Mouse (Mus musculus) cerebellum, adult 11-12 months (tissue): ENCODE results near the gene Gm5134.

Experiments
- DNase-seq: peaks from one replicate; pipeline ENCODE4 v3.0.0; 2022

Gene Gm5134

DNA sequence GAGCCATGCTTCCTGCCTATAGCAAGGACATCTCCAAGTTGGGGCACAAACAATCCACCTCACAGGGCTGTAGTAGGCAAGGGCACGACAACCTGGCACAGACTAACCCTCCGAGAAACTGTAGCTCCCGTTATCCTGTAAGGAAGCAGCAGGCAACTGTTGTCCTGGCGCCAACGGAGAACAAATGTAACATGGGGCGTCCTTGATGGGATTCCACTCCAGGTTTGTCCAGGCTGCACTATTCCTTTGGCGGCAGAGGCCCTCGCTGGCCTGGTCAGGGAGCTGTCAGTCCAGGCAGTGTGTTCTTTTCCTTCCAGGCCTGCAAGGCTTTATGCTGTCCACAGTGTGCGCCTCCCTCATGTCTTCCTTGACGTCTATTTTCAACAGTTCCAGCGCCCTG is 41.1 kb downstream of the Gm5134 start:
- DNase-seq: peak; percentile 63

DNA sequence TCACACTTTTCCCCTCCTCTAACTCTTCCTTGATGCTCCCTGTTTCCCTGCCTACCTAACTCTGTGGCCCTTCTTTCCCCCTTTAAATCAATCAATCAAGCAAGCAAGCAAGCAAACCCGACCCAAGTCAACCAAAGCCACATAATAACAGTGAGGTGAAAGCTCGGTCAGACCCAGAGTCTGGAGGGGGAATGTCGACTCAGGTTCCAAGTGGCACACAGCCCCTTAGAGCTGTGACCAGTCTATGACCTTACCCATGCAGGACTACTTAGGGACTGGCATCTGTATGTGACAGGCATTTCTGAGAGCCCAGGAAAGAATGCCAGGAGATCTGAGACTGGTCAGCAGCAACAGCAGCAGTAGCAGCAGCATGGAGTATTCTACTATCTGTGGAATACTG is 42.0 kb downstream of the Gm5134 start:
- DNase-seq: no peak

DNA sequence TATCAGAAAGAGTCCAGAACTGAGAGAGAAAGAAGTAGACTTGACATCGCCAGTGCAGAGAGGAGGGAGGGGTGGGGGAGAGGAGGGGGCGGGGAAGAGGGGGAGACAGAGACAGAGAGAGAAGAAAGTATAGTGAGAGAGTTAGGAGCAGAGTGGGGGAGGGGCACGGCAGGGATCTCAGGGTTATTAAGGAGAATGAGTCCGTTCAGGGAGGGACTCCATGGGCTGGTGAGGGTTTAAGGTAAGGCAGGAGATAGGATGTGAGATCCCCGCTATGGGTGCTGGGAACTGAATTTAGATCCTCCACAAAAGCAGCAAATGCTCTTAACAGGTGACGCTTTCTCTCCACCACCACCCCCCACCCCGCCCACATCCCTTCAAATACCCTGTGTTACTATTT is 46.8 kb downstream of the Gm5134 start:
- DNase-seq: no peak

DNA sequence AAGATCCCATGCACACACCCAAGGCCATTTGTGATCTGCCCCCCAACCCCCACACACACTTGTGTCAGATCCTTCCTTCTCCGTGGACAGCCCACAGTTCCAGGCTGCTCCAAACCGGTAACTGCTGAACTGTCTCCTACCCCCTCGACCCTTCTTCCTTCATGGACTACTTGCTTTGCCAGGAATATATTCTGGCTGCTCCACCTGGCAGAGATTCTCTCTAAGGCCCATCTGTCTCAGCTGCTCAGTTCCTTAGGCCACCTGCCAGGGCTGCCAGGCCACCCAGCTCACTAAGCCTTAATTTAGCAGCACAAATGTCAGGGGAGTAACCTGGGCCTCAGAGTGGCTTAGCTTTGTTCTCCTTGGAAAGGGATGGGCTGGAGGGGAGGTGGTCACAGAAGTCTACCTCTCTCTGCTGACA is 47.8 kb downstream of the Gm5134 start:
- DNase-seq: peak; percentile 90

DNA sequence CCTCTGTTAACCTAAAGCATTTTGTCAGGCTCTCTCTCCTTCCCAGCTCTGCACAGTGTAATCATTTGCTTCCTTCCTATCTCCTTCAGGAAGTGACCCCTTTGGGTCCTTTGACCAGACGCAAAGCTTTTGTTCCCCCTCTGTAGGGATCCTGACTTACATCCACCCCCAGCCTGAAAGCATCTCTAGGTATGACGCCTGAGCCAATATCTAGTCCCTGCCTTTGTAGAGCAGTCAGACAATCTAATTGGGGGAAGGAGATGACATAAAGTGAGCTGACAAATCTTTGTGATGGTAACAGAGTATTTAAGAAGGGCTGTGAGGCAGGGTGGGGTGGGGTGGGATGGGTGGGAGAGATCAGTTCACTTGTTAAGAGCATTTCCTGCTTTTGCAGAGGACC is 48.3 kb downstream of the Gm5134 start:
- no peak for DNase-seq

DNA sequence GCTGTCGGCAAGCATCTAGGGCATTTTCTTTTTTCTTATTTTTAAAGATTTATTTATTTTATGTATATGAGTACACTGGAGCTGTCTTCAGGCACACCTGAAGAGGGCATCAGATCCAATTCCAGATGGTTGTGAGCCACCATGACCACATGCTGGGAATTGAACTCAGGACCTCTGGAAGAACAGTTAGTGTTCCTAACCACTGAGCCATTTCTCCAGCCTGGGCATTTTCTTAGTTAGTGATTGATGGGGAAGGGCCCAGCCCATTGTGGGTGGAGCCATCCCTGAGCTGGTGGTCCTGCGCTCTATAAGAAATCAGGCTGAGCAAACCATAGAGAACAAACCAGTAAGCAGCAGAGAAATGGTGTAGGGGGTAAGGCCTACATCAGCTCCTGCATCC is 48.9 kb downstream of the Gm5134 start:
- no peak for DNase-seq

DNA sequence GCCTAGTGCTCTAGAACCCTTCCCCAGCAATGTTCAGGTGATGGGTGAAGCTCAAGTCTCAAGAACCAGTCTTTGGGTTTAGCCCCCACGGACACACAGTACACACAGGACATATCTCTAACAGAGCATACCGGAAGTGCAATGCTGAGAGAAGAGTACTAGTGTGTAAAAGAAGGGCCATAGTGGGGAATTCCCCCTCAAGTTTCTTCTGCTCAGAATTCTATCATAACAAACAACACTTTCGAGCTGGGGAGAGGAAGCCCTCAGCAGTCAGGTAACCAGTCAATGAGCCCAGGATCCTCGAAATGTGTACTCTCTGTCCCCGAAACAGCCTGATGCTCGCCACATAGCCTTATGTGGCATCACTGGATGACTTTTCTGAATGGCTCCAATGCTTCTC is 52.1 kb downstream of the Gm5134 start:
- DNase-seq: no peak

DNA sequence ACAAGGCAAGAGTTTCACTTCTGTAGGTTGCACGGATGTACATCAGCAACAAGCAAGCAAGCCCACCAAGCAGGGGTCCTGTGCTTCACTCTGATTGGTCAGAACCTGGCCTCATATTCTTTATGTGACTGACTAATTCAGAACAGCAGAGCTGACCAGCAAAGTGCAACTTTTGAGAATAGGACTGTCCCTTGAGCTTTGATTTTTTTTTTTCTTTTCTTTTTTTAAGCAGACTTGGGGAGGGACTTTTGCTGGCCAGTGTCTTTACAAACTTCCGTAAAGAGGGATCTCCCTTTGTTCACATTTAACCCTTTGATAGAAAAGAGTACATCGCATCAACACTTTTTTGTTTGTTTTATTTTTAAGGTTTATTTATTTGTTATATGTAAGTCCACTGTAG is 55.5 kb downstream of the Gm5134 start:
- DNase-seq: no peak

DNA sequence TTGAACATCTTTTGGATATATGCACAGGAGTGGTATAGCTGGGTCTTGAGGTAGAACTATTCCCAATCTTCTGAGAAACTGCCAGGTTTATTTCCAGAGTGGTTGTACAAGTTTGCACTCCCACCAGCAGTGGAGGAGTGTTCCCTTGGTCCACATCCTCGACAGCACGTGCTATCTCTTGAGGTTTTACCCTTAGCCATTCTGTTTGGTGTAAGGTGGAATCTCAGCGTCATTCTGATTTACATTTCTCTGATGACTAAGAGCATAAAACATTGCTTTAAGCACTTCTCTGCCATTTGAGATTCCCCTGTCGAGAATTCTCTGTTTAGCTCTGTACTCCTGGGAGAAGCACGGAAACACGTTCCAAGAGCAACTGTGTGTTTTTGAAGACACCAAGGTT is 58.6 kb downstream of the Gm5134 start:
- DNase-seq: no peak

DNA sequence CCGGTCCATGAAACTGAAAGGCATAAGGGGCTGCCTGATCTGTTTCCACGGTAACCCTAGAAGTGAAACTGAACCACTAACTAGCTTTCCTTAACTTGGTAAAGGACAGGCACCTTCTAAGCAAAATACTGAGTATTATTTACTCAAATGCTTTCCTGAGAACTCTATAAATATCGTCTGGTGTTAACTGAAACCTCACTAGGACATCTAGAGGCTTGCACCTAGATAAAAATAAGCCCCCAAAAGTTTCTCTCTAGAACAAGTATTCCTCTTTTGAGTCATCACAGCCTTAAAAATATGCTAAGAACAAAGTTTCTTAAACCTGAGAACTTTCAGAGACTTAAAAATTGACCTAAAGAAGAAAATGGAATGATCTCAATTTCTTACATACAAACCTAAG is 62.6 kb downstream of the Gm5134 start:
- no peak for DNase-seq

DNA sequence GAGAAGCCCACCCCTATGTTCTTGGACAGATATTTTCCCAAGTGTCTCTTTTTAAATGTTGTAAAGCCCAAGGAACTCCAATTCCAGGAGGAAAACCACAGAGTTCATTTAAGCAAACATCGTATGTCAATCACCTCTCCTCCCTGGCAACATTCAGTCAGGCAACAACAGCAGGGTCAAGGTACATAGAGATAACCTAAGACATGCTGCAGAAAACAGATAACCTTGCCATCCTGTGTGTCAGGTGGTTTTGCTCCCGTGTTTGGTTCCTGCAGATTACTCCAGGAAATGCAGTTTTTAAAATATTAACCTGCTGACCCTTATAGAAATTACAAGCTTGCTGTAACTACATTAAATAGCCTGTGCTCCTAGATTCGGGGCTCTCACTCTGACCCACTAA is 67.4 kb downstream of the Gm5134 start:
- no peak for DNase-seq

DNA sequence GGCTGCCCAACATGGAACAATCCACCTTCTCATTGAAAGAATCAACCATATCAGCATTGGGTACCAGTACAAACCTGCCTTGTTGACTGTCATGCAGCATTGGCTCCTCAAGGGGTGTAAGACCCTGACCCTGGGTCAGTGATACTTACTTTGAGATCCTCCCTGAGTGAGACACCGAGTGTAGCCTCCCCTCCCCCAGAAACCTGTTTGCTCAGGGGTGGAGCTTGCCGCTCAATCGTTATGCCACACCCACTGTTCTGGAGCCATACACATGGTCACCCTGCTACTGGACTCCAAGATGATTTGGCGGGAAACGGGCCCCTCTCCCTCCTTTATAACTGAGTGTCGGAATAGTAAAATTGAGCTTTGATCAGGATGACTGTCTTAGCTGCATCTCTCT is 69.6 kb downstream of the Gm5134 start:
- DNase-seq: no peak

DNA sequence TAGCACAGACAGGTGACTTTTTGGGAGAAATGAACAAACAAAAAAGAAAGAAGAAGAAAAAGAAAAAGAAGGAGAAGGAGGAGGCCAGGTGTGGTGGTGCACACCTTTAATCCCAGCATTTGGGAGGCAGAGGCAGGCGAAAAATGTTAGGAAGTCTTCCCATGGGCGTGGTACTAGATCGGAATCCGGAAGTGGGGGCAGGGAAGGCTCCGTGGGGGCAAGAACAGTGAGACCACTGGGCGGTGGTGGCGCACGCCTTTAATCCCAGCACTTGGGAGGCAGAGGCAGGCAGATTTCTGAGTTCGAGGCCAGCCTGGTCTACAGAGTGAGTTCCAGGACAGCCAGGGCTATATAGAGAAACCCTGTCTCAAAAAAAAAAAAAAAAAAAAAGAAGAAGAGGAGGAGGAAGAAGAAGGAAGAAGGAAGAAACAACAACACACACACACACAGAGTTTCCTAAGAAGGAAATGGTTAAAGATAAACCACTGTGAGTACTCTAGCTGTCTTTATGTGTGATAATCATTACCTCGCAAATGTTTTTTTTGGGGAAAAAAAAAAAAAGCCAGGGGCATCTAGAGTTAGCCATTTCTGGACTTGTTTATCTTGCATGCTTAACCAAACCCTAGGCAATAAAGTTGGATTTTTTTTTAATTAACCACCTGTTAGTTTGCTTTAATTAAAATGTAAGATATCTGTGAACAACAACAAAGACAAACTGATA is 71.3 kb downstream of the Gm5134 start:
- no peak for DNase-seq

DNA sequence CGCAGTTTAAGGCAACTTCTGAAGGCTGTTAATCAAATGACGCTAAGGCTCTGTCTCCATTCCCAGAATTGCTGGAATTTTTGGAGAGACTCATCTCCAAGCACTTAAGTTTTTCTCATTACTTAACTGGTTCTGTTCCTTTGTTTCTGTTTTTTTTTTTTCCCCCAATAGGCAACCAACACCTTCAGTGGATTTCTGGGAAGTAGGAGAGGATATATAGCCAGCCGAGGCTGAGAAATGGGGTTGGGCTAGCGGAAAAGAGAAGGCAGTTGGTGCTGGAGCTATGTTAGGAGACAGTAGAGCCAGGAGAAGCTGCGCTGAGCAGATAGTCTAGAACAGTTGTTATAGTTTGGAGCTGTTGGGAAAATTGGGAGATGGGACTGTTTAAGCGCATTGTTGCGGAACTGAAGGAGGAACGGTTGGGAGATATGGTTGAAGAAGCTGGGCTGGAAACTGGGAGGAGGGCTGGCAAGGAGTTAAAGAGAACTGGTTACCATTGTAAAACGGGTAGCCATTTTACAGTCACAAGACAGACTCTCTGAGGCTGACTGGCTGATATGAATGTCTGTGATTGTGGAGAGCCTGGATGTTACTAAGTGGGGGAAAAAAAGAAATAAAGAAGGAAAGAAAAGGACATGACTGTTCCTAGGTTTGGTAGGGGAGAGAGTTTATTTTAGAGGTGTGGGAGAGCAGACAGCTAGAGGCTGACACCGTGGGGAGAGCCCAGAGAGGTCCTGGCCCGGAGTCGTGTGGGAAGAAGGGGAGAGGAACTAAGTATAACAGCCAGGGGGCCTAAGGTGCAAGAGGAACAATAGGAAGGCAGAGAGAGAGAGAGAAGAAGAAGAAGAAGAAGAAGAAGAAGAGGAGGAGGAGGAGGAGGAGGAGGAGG is 73.1 kb downstream of the Gm5134 start:
- no peak for DNase-seq

DNA sequence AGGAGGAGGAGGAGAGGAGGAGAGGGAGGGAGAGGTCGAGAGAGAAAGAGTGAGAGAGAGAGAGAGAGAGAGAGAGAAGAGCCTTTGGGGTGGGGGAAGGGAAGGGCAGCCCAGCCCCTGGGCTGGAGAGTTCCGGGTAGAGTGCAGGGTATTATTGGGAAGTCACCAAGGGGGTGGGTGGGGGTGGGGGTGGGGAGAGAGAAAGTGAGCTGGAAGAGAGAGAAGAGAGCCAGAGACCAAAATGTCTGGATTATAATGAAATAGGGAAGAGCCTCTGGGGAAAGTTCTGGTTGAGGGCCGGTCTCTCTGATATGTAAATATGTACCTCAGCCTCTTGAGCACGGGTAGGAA is 73.7 kb downstream of the Gm5134 start:
- DNase-seq: no peak

DNA sequence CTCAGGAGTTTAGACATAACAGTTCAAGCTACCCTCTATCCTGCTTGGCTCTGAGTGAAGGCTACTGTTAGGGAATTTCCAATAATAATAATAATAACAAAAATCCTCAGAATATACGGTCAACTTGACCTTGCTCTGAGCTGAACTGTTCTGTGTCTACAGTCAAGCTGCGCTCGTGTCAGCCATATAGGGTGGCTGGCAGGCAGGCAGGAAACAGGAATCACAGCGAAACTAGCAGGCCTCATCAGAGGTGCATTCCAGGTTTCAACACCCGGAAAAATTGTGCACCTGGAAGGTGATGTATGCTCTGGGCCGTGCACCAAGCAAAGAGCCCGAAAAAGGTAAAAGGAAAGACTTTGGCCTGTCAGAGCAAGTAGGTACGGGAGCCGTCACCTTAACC is 74.1 kb downstream of the Gm5134 start:
- DNase-seq: no peak

DNA sequence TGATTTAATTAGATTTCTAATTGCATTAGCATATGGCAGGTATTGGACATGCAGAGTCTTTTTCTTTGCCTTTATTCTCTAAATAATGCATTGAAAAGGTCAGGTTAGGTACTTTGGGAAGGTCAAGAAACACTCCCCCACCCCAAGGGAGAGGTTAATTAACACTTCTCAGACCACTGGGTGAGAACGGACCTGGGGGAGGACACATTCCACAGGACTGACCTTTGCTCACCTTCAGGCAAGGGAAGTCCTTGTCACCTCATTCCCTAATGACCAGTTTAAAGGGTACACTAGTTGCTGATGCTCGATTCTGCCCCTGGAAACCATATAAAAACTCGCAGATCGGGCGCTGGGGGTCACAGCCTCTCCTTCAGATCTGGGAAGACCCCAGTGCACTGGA is 75.0 kb downstream of the Gm5134 start:
- no peak for DNase-seq

DNA sequence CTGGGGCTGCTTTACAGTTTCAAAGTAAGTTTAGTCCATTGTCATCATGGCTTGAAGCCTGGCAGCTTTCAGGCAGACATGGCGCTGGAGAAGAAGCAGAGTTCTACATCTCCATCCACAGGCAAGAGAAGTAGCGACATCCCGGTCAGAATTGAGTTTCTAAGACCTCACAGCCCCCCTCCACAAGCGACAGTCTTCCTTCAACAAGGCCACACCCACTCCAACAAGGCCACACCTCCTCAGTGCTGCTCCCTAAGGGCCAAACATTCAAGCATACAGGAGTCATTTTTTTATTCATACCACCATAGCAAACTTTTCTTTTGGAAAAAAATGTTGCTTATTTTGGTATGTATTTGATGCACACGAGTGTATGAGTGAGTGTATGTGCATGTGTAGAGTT is 76.2 kb downstream of the Gm5134 start:
- DNase-seq: peak; percentile 19

DNA sequence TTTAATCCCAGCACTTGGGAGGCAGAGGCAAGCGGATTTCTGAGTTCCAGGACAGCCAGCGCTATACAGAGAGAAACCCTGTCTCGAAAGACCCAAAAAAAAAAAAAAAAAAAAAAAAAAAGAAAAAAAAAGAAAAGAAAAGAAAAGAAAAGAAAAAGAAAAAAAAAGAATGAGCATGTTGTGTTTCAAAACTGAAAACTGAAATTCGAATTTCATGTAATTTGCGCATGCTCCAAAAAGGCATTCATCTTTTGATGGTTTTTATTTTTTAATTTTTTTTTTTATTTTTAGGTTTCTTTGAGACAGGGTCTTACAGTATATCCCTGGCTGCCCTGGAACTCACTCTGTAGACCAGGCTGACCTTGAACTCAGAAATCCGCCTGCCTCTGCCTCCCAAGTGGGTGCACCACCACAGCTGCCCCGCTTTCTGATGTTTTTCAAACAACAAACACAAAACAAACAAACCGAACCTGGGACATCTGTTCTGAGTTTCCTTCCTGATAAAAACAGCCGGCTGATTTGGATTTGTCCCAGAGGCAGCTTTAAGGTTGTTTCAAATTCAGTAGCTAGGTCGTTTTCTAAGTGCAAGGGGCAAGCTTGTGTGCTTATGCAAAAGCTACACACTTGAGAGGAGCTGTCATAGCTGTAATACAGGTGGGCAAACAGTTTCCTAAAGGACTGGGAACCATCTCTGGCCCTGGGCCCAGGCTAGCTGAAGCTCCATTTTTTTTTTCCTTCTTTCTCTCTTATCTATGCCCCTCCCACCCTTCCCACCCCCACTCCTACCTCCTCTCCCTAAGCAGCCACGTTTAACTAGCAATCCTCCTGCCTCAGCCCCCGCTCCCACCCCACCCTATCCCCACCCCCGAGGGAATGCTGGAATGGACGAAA is 77.4 kb downstream of the Gm5134 start:
- peak; percentile 61 for DNase-seq

DNA sequence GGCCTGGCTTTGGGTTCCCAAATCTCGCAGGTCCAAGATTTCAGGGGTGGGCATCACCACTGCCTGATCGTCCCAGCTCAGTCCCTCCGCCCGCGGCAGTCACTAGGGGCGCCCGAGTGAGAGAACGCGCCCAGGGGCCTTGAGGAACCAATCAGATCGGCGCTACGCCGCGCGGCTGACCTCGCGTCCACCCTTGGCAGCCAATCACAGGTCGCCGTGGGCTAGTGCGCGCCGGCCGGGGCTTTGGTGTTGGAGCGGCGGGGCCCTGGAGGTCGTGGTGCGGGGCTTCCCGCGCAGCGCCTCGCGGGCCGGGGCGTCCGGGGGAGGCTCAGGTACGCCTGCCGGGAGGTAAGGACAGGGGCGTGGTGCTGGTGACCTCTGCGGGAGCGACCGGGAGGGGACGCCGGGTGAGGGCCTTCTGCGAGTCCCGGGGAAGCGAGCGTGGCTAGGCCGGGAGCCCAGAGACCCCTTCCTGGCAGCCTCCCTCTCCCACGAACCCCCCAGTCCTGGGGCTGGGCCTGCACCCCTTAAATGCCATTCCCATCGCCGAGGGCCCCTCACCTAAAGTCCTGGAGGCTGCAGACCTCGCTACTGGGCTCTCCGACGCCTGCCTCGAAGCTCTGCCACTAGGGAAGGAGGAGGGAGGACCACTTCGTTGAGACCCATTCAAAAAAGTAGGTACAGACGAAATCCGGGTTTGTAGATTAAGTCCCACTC is 78.2 kb downstream of the Gm5134 start, which contains the start of gene Zfp280b:
Gene Zfp280b (plus strand): TSS at position 249 of the 717 bp plus-strand sequence.
- peak; percentile 93 for DNase-seq

DNA sequence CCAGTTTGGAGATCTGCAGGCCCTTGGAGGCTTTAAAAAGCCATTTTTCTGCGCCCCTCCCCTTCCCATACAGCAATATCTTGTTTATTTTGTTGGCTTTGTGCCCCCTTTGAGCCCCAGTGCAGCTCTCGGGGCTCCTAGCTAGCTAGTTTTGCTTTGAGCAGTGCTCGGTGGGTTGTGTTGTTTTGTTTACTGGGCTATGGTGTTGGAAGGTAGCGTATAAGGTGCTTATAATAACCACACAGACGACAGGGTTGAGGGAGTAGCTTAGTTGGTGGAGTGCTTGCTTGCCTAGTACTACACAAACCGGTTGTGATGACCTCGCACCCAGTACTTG is 78.8 kb downstream of the Gm5134 start:
- DNase-seq: no peak

DNA sequence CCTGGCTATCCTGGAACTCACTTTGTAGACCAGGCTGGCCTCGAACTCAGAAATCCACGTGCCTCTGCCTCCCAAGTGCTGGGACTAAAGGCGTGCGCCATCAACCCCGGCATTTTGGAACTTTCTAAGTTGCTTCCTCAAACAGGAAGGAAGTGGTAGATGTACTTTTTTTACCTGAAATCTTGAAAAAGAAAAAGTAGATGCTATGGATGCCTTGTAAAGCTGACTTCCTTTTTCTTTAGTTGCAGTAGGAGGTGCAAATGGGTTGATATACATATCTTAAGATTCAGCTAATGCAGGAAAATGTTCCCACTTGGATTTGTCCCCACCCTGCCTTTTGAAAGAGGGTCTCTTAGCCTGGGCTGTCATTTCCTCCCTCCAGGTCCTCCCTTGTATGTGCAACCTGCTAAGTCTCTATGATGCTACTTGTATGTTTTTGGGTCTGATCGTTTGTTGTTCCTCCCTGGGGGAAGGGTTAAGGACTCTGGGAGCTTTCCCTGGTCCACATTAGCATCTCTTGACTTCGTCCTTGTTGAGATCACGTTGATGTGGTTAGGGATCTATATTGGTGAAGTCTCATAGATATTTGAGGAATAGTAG is 79.8 kb downstream of the Gm5134 start:
- DNase-seq: no peak
